Mouse (Mus musculus) layer of hippocampus, adult 9-10 months (tissue): ENCODE measurements at regions not wholly inside any gene's neighbourhood (a gene's known extent, or its start where the extent isn't known, plus 50 kb on each side); places are given as distances from the start of the nearest gene placed in this dataset.
"Not testable (repeated sequence)": the region's sequence is repeated elsewhere in the genome, so short reads cannot be mapped to it uniquely, and the experiment has no call there.

ENCODE experiments used
- DNase-seq: peaks from one replicate; pipeline ENCODE4 v3.0.0; 2022; ENCODE audit warnings: low spot score

- no peak for DNase-seq
These were observed 129.4 kb upstream of the Tmem185a start for GRCm38 (mm10) chrX:70606349-70606748.

GRCm38 (mm10) chrX:70582344-70582743 lies 105.4 kb upstream of the Tmem185a start:
- DNase-seq: peak; percentile 56

- no peak for DNase-seq
These were observed 103.2 kb upstream of the Tmem185a start for GRCm38 (mm10) chrX:70580171-70580570.

- not testable (repeated sequence) for DNase-seq
These were observed 97.3 kb upstream of the Tmem185a start for GRCm38 (mm10) chrX:70574243-70574642.

GRCm38 (mm10) chrX:70570586-70570985 lies 93.6 kb upstream of the Tmem185a start:
- DNase-seq: not testable (repeated sequence)

- not testable (repeated sequence) for DNase-seq
These were observed 92.5 kb upstream of the Tmem185a start for GRCm38 (mm10) chrX:70569339-70569979.
